Mouse (Mus musculus) neural tube, embryonic 11.5 days (tissue): ENCODE data around the gene Vmn2r85. TPM values are rescaled to one million over a fixed set of nuclear protein-coding genes. Genes with fewer than 3 reads are reported as not detected.

Experiments
- polyA plus RNA-seq: library from polyadenylated mRNA; unstranded; fragments of >200 nt; fragmentation: Nextera tagmentation; extraction: Ambion mirVana; gene quantifications from 2 replicates; pipeline ENCODE4 v1.2.1, GENCODE M21; 2014

Gene Vmn2r85
- polyA plus RNA-seq, 1 experiment from 2014 or later: not detected

Other genes with a start within 250 kb of the Vmn2r85 start
- gene Olfr826, start 245.5 kb downstream of the Vmn2r85 start, polyA plus RNA-seq: not detected in 2 replicates
- gene Olfr827, start 215.3 kb downstream of the Vmn2r85 start, polyA plus RNA-seq: not detected in 2 replicates
- gene Neurod4, start 149.5 kb downstream of the Vmn2r85 start, polyA plus RNA-seq: 52.7 and 59.2 TPM in 2 replicates
- gene Tespa1, start 106.8 kb downstream of the Vmn2r85 start, polyA plus RNA-seq: 0.28 and 0.41 TPM in 2 replicates
- gene Vmn2r84, start 35.4 kb downstream of the Vmn2r85 start, polyA plus RNA-seq: not detected in 2 replicates
- not detected in 2 replicates for gene Vmn2r86, start 26.3 kb upstream of the Vmn2r85 start, polyA plus RNA-seq
- gene Vmn2r87, start 67.7 kb upstream of the Vmn2r85 start, polyA plus RNA-seq: 0.09 TPM in 1 of 2 replicates, not detected in the other